Mouse (Mus musculus) layer of hippocampus, adult 11-12 months (tissue): Measurements from ENCODE around the gene Bud13.

Source experiments
- DNase-seq: peaks from one replicate; pipeline ENCODE4 v3.0.0; 2022; ENCODE audit warnings: low spot score

Bud13 gene

DNA sequence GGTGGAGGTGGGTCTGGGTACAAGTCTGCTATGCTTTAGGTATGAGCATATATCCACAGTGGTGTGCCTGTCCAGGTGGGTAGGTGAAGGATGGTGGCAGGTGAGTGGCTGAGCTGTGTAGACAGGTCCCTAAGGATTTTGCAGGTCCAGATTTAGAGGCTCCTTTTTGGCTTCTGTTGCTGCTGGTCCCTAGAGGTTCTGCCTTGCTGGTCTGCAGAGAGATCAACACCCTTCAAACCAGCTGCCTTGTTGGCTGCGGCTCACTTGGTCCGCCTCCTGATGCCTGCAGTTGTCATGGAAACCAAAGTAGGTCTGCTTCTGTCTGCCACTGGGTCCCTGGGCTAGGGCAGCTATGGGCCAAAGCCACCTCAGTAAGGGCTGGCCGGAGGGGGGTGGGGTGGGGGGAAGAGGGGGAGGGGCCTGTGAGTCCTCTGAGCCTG, 55.1 kb downstream of the Bud13 start:
- peak; percentile 65 for DNase-seq

DNA sequence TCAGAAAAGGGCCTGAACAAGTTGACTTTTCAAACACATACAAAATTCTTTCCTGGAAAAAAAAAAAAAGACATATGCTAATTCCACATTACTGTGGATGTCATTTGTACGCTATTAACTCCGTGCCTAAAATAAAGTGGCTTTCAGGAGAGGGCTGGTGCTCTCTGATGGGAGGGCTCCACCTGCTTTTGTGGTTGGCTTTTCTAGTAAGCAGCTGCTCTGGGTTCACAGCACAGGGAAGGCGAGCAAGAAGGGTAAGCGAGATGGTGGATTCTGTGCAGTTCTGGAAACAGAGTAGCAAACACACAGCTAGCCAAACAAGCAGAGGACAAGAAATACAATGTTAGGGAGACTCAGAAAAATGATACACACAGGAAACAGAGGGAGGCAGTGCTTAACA, 55.6 kb downstream of the Bud13 start:
- DNase-seq = no peak

DNA sequence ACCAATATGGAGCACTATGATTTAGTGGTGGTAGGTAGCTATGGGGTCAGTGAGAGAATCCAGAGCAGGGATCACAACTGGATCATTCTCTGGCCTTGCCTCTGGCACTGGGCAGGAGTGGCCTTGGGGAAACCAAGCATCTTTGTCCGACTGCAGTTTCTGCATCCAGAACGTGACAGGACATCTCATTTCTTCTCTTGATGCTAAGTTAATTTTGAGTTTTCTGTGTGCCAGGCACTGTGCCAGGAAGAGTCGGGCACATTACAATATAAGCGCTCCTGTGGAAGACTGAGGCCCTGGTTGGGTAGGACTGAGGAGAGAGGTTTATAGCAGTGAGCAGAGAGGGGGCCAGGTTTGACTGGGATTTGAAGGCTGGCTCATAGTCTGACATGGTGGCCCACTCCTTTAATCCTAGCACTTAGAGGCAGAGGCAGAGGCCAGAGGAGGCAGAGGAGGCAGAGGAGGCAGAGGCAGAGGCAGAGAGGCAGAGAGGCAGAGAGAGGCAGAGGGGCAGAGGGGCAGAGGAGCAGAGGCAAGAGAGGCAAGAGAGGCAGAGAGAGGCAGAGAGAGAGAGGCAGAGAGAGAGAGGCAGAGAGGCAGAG, 56.3 kb downstream of the Bud13 start:
- no peak for DNase-seq

DNA sequence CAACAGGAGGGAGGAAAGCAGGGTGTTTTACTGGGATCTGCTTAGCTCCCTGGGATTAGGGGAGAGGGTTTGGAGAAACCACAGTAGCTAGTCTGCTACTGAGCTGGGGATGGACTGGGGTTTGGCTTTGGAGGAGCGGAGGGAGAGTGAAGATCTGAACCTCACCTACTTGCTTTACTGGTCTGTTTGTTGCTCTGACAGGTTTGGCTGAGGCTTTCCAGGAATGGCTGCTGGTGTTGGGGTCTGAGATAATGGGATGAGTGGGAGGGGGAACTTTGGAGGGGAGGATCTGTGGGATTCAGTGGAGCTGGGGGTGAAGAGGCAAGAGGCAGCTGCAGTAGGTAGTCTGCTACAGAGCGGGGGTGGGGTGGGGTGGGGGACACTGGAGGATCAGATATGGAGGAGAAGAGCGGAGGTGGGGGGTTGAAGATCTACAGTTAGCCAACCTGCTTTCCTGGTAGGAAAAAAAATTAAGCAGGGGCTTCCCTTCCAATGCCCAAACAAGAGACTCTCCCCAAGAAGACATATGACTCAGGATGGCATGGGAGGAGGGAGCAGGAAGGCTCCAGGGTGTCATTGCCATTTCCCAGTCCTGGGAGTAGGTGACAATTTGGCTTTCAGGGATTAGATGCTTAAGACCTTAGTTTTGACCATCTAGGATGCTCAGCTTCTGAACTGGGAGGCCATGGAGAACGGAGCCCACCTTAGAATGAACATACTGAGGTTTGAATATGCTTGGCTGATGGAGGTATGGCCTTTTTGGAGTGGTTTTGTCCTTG, 63.3 kb downstream of the Bud13 start:
- no peak for DNase-seq
